Mouse (Mus musculus): ENCODE measurements at regions not wholly inside any gene's neighbourhood (a gene's known extent, or its start where the extent isn't known, plus 50 kb on each side); places are given as distances from the start of the nearest gene placed in this dataset.
A peak's percentile ranks its signal among the peaks of the same experiment; 100 is the strongest.

GRCm38 (mm10) chr5:126671156-126671555 is 570.5 kb upstream of the Tmem132c start:
- peak; percentile 4 for DNase-seq
- intact Hi-C loops (cut with DNase I; ENCODE audit: low total_unique reads), result no loop called here

- DNase-seq, result no peak
Observed at GRCm38 (mm10) chr5:126680262-126680661, 561.3 kb upstream of the Tmem132c start.

GRCm38 (mm10) chr5:126699314-126699713 is 542.3 kb upstream of the Tmem132c start:
- intact Hi-C loops (cut with DNase I; ENCODE audit: low total_unique reads), result no loop called here
- no peak for DNase-seq

More at GRCm38 (mm10) chr5:126680262-126680661, 561.3 kb upstream of the Tmem132c start:
- intact Hi-C loops (cut with DNase I; ENCODE audit: low total_unique reads), result no loop called here

GRCm38 (mm10) chr5:126703516-126704282 is 537.9 kb upstream of the Tmem132c start:
- no peak for DNase-seq
- intact Hi-C loops (cut with DNase I; ENCODE audit: low total_unique reads), result no loop called here

GRCm38 (mm10) chr5:126705871-126706270 is 535.7 kb upstream of the Tmem132c start:
- intact Hi-C loops (cut with DNase I; ENCODE audit: low total_unique reads), result no loop called here
- no peak for DNase-seq

GRCm38 (mm10) chr5:126706701-126707100 is 534.9 kb upstream of the Tmem132c start:
- DNase-seq, result no peak
- intact Hi-C loops (cut with DNase I; ENCODE audit: low total_unique reads), result no loop called here

GRCm38 (mm10) chr5:126714672-126715071 is 526.9 kb upstream of the Tmem132c start:
- intact Hi-C loops (cut with DNase I; ENCODE audit: low total_unique reads), result no loop called here
- DNase-seq, result no peak

- intact Hi-C loops (cut with DNase I; ENCODE audit: low total_unique reads), result no loop called here
- DNase-seq, result no peak
Observed at GRCm38 (mm10) chr5:126718421-126718820, 523.2 kb upstream of the Tmem132c start.

GRCm38 (mm10) chr5:126721300-126721699 is 520.3 kb upstream of the Tmem132c start:
- no peak for DNase-seq
- intact Hi-C loops (cut with DNase I; ENCODE audit: low total_unique reads), result no loop called here

- intact Hi-C loops (cut with DNase I; ENCODE audit: low total_unique reads), result no loop called here
- DNase-seq, result no peak
Observed at GRCm38 (mm10) chr5:126723304-126724295, 518.0 kb upstream of the Tmem132c start.

- intact Hi-C loops (cut with DNase I; ENCODE audit: low total_unique reads), result no loop called here
- DNase-seq, result no peak
Observed at GRCm38 (mm10) chr5:126724329-126724728, 517.3 kb upstream of the Tmem132c start.

- peak; percentile 49 for DNase-seq
- intact Hi-C loops (cut with DNase I; ENCODE audit: low total_unique reads), result no loop called here
Observed at GRCm38 (mm10) chr5:126733470-126733869, 508.1 kb upstream of the Tmem132c start.

- intact Hi-C loops (cut with DNase I; ENCODE audit: low total_unique reads), result no loop called here
- DNase-seq, result no peak
Observed at GRCm38 (mm10) chr5:126735733-126736132, 505.9 kb upstream of the Tmem132c start.

- DNase-seq, result no peak
- intact Hi-C loops (cut with DNase I; ENCODE audit: low total_unique reads), result no loop called here
Observed at GRCm38 (mm10) chr5:126737681-126738080, 503.9 kb upstream of the Tmem132c start.

GRCm38 (mm10) chr5:126740861-126741410 is 500.7 kb upstream of the Tmem132c start:
- no peak for DNase-seq
- intact Hi-C loops (cut with DNase I; ENCODE audit: low total_unique reads), result no loop called here

- intact Hi-C loops (cut with DNase I; ENCODE audit: low total_unique reads), result no loop called here
- no peak for DNase-seq
Observed at GRCm38 (mm10) chr5:126755107-126755506, 486.5 kb upstream of the Tmem132c start.

GRCm38 (mm10) chr5:126765037-126765707 is 476.4 kb upstream of the Tmem132c start:
- DNase-seq, result no peak
- intact Hi-C loops (cut with DNase I; ENCODE audit: low total_unique reads), result no loop called here

- no peak for DNase-seq
- intact Hi-C loops (cut with DNase I; ENCODE audit: low total_unique reads), result no loop called here
Observed at GRCm38 (mm10) chr5:126769031-126769430, 472.6 kb upstream of the Tmem132c start.

- intact Hi-C loops (cut with DNase I; ENCODE audit: low total_unique reads), result no loop called here
- peak; percentile 23 for DNase-seq
Observed at GRCm38 (mm10) chr5:126787706-126788610, 453.6 kb upstream of the Tmem132c start.

All from gastrocnemius, postnatal 14 days (tissue).